Mouse (Mus musculus): ENCODE measurements around the gene Eea1. TPM values are rescaled to one million over a fixed set of nuclear protein-coding genes. Genes with fewer than 3 reads are reported as not detected.

Eea1 gene
- polyA plus RNA-seq, 1 experiment from 2014 or later, result 18.6 TPM

- Histone ChIP-seq H3K4me1 (replicated peaks; ENCODE audit: control insufficient read depth, insufficient read depth, low read length) (no peaks in the 10 kb centered on the region), H3K36me3 (ENCODE audit: control insufficient read depth, insufficient read depth, low read length) (0 out of 2 replicates have a peak, but pooled peaks cover 2% of the 10 kb centered on the region), H3K9ac (ENCODE audit: low read length) (no peak overlapping the region), H3K27ac (ENCODE audit: low read length) (no peak overlapping the region), H3K9me3 (ENCODE audit: control insufficient read depth, low read length) (no peaks in the 10 kb centered on the region), H3K27me3 (ENCODE audit: control insufficient read depth, insufficient read depth, low read depth, low read length) (no peaks in the 10 kb centered on the region), H3K4me3 (ENCODE audit: low read length) (no peak overlapping the region), H3K4me2 (ENCODE audit: low read depth, low read length) (no peak overlapping the region)
- WGBS, result 50% methylated on average over 10 of the region's 10 CpGs
- ATAC-seq (ENCODE audit: low read depth), result peak; percentile 79; the same call in 1 of the 2 replicates
These were observed 93.0 kb downstream of the Eea1 start for GRCm38 (mm10) chr10:96033356-96033984.

GRCm38 (mm10) chr10:96034106-96034505, 93.7 kb downstream of the Eea1 start:
- ATAC-seq (ENCODE audit: low read depth), result no peak
- Histone ChIP-seq H3K9me3 (ENCODE audit: control insufficient read depth, low read length) (no peaks in the 10 kb centered on the region), H3K4me1 (replicated peaks; ENCODE audit: control insufficient read depth, insufficient read depth, low read length) (no peaks in the 10 kb centered on the region), H3K27me3 (ENCODE audit: control insufficient read depth, insufficient read depth, low read depth, low read length) (no peaks in the 10 kb centered on the region), H3K27ac (ENCODE audit: low read length) (no peak overlapping the region), H3K9ac (ENCODE audit: low read length) (no peak overlapping the region), H3K4me3 (ENCODE audit: low read length) (no peak overlapping the region), H3K36me3 (ENCODE audit: control insufficient read depth, insufficient read depth, low read length) (0 out of 2 replicates have a peak, but pooled peaks cover 2% of the 10 kb centered on the region), H3K4me2 (ENCODE audit: low read depth, low read length) (no peak overlapping the region)
- WGBS, result 82% methylated on average over 3 of the region's 3 CpGs

GRCm38 (mm10) chr10:96035951-96036350, 95.5 kb downstream of the Eea1 start:
- Histone ChIP-seq H3K36me3 (ENCODE audit: control insufficient read depth, insufficient read depth, low read length) (peaks cover 5% of the 10 kb centered on the region), H3K4me1 (replicated peaks; ENCODE audit: control insufficient read depth, insufficient read depth, low read length) (no peaks in the 10 kb centered on the region), H3K4me3 (ENCODE audit: low read length) (no peak overlapping the region), H3K9me3 (ENCODE audit: control insufficient read depth, low read length) (no peaks in the 10 kb centered on the region), H3K27me3 (ENCODE audit: control insufficient read depth, insufficient read depth, low read depth, low read length) (no peaks in the 10 kb centered on the region), H3K27ac (ENCODE audit: low read length) (no peak overlapping the region), H3K4me2 (ENCODE audit: low read depth, low read length) (no peak overlapping the region), H3K9ac (ENCODE audit: low read length) (no peak overlapping the region)
- no peak for ATAC-seq (ENCODE audit: low read depth)

GRCm38 (mm10) chr10:96044216-96044615, 103.8 kb downstream of the Eea1 start:
- Histone ChIP-seq H3K4me1 (replicated peaks; ENCODE audit: control insufficient read depth, insufficient read depth, low read length) (no peaks in the 10 kb centered on the region; the same call in 1 of the 2 replicates), H3K27ac (ENCODE audit: low read length) (no peak overlapping the region), H3K4me3 (ENCODE audit: low read length) (no peak overlapping the region), H3K9me3 (ENCODE audit: control insufficient read depth, low read length) (no peaks in the 10 kb centered on the region), H3K27me3 (ENCODE audit: control insufficient read depth, insufficient read depth, low read depth, low read length) (no peaks in the 10 kb centered on the region), H3K36me3 (ENCODE audit: control insufficient read depth, insufficient read depth, low read length) (peaks cover 7% of the 10 kb centered on the region), H3K9ac (ENCODE audit: low read length) (no peak overlapping the region), H3K4me2 (ENCODE audit: low read depth, low read length) (no peak overlapping the region)
- ATAC-seq (ENCODE audit: low read depth), result no peak
- WGBS, result 90% methylated on average over 2 of the region's 2 CpGs

GRCm38 (mm10) chr10:96047960-96048536, 107.6 kb downstream of the Eea1 start:
- Histone ChIP-seq H3K9me3 (ENCODE audit: control insufficient read depth, low read length) (no peaks in the 10 kb centered on the region), H3K9ac (ENCODE audit: low read length) (no peak overlapping the region), H3K27ac (ENCODE audit: low read length) (no peak overlapping the region), H3K4me2 (ENCODE audit: low read depth, low read length) (no peak overlapping the region), H3K4me1 (replicated peaks; ENCODE audit: control insufficient read depth, insufficient read depth, low read length) (no peaks in the 10 kb centered on the region; the same call in 1 of the 2 replicates), H3K27me3 (ENCODE audit: control insufficient read depth, insufficient read depth, low read depth, low read length) (no peaks in the 10 kb centered on the region), H3K36me3 (ENCODE audit: control insufficient read depth, insufficient read depth, low read length) (peaks cover 2% of the 10 kb centered on the region; the same call in 1 of the 2 replicates), H3K4me3 (ENCODE audit: low read length) (no peak overlapping the region)
- ATAC-seq (ENCODE audit: low read depth), result no peak
- 24% methylated on average over 9 of the region's 9 CpGs for WGBS

GRCm38 (mm10) chr10:96048550-96048949, 108.1 kb downstream of the Eea1 start:
- 81% methylated on average over 3 of the region's 3 CpGs for WGBS
- no peaks in the 10 kb centered on the region; the same call in 1 of the 2 replicates for H3K4me1 ChIP-seq (replicated peaks; ENCODE audit: control insufficient read depth, insufficient read depth, low read length)
- no peaks in the 10 kb centered on the region for H3K9me3 ChIP-seq (ENCODE audit: control insufficient read depth, low read length)
- no peak overlapping the region for H3K27ac ChIP-seq (ENCODE audit: low read length)
- no peak overlapping the region for H3K4me3 ChIP-seq (ENCODE audit: low read length)
- no peaks in the 10 kb centered on the region for H3K27me3 ChIP-seq (ENCODE audit: control insufficient read depth, insufficient read depth, low read depth, low read length)
- H3K36me3 ChIP-seq (ENCODE audit: control insufficient read depth, insufficient read depth, low read length), result peaks cover 2% of the 10 kb centered on the region; the same call in 1 of the 2 replicates
- H3K4me2 ChIP-seq (ENCODE audit: low read depth, low read length), result no peak overlapping the region
- no peak overlapping the region for H3K9ac ChIP-seq (ENCODE audit: low read length)
- no peak for ATAC-seq (ENCODE audit: low read depth)

GRCm38 (mm10) chr10:96067347-96067746, 126.9 kb downstream of the Eea1 start:
- H3K36me3 ChIP-seq (ENCODE audit: control insufficient read depth, insufficient read depth, low read length), result no peaks in the 10 kb centered on the region
- H3K27ac ChIP-seq (ENCODE audit: low read length), result no peak overlapping the region
- no peak overlapping the region for H3K9ac ChIP-seq (ENCODE audit: low read length)
- H3K4me2 ChIP-seq (ENCODE audit: low read depth, low read length), result no peak overlapping the region
- no peaks in the 10 kb centered on the region for H3K9me3 ChIP-seq (ENCODE audit: control insufficient read depth, low read length)
- H3K4me3 ChIP-seq (ENCODE audit: low read length), result no peak overlapping the region
- no peaks in the 10 kb centered on the region for H3K4me1 ChIP-seq (replicated peaks; ENCODE audit: control insufficient read depth, insufficient read depth, low read length)
- 46% methylated on average over 3 of the region's 3 CpGs for WGBS
- H3K27me3 ChIP-seq (ENCODE audit: control insufficient read depth, insufficient read depth, low read depth, low read length), result no peaks in the 10 kb centered on the region
- ATAC-seq (ENCODE audit: low read depth), result no peak

- no peaks in the 10 kb centered on the region for H3K27me3 ChIP-seq (ENCODE audit: control insufficient read depth, insufficient read depth, low read depth, low read length)
- ATAC-seq (ENCODE audit: low read depth), result peak; percentile 54; the same call in 1 of the 2 replicates
- H3K27ac ChIP-seq (ENCODE audit: low read length), result no peak overlapping the region
- no peaks in the 10 kb centered on the region for H3K36me3 ChIP-seq (ENCODE audit: control insufficient read depth, insufficient read depth, low read length)
- no peaks in the 10 kb centered on the region for H3K9me3 ChIP-seq (ENCODE audit: control insufficient read depth, low read length)
- no peaks in the 10 kb centered on the region; the same call in 1 of the 2 replicates for H3K4me1 ChIP-seq (replicated peaks; ENCODE audit: control insufficient read depth, insufficient read depth, low read length)
- WGBS, result 47% methylated on average over 7 of the region's 7 CpGs
- H3K9ac ChIP-seq (ENCODE audit: low read length), result no peak overlapping the region
- H3K4me3 ChIP-seq (ENCODE audit: low read length), result no peak overlapping the region
- no peak overlapping the region for H3K4me2 ChIP-seq (ENCODE audit: low read depth, low read length)
These were observed 133.9 kb downstream of the Eea1 start for GRCm38 (mm10) chr10:96074386-96074785.

GRCm38 (mm10) chr10:96075403-96075802, 135.0 kb downstream of the Eea1 start:
- Histone ChIP-seq H3K9me3 (ENCODE audit: control insufficient read depth, low read length) (no peaks in the 10 kb centered on the region), H3K36me3 (ENCODE audit: control insufficient read depth, insufficient read depth, low read length) (no peaks in the 10 kb centered on the region), H3K4me2 (ENCODE audit: low read depth, low read length) (no peak overlapping the region), H3K4me3 (ENCODE audit: low read length) (no peak overlapping the region), H3K27me3 (ENCODE audit: control insufficient read depth, insufficient read depth, low read depth, low read length) (no peaks in the 10 kb centered on the region), H3K9ac (ENCODE audit: low read length) (no peak overlapping the region), H3K27ac (ENCODE audit: low read length) (no peak overlapping the region), H3K4me1 (replicated peaks; ENCODE audit: control insufficient read depth, insufficient read depth, low read length) (no peaks in the 10 kb centered on the region; the same call in 1 of the 2 replicates)
- no peak for ATAC-seq (ENCODE audit: low read depth)
- WGBS, result 42% methylated on average over 4 of the region's 4 CpGs

Data from lung, embryonic 16.5 days (tissue).